Mouse (Mus musculus): ENCODE results near the gene Dpf2. TPM values are rescaled to one million over a fixed set of nuclear protein-coding genes. Genes with fewer than 3 reads are reported as not detected.

The Dpf2 gene
- 10 to 100 TPM; 87.8 to 88.4 TPM for total RNA-seq (2021)
- long read RNA-seq, experiment 1, transcript Dpf2-205 (11 exons, 3,314 nt) = minor isoform, 6 of 120 reads
- long read RNA-seq, experiment 1, transcript Dpf2-202 (12 exons, 2,406 nt) = major isoform, 102 of 120 reads
- long read RNA-seq, experiment 1, partial matches to known transcripts = 4 of 120 reads
- long read RNA-seq, experiment 1, other reads (novel, unspliced or antisense) = 7 of 120 reads
- long read RNA-seq, experiment 2, transcript Dpf2-205 (11 exons, 3,314 nt) = minor isoform, 7 of 128 reads
- long read RNA-seq, experiment 2, transcript Dpf2-202 (12 exons, 2,406 nt) = major isoform, 98 of 128 reads
- long read RNA-seq, experiment 2, partial matches to known transcripts = 10 of 128 reads
- long read RNA-seq, experiment 2, other reads (novel, unspliced or antisense) = 12 of 128 reads

DNA sequence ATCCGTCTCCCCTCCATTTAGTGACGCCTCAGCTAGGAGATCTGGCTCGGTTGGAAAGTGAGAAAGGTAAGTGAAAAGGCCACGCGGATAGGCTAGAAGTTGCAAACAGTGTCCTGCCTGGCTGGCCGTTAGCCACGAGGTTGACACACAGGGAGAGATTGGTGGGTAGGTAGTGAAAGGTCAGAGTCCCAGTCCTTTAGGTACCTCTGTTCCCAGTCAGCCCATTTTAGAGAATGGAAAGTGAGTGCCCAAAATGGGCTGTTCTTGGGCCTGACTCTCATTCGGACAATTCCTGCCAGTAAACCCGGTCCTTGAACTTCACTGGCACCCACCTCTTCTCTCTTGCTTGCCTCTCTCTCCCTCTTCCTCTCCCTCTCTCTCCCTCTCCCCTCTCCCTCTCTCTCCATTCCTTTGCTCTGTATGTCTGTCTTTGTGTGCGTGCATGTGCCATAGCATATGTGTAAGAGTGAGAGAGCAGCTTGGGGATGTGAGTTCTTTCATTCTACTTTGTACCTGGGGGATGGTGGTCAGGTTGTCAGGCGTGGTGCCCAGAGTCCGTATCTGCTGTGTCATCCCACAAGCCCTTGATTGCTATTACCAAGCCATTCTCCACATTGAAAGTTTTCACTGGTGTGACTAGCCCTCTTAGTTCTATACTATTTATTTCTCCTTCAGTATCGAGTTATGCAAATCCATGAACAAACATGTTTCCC, at the start of gene Dpf2:
Gene Dpf2, minus strand, starts transcription at position 4 of the 713 bp plus-strand sequence.
- intact Hi-C loops (cut with DNase I) = no loop called here
- TF ChIP-seq CTCF (IDR thresholded peaks at IDR 0.05) = no peak
- peak within 1 kb of the TSS; percentile 95 for H3K4me3 ChIP-seq
- DNase-seq = peak; percentile 41
- peak within 1 kb of the TSS; percentile 95 for H3K27ac ChIP-seq

DNA sequence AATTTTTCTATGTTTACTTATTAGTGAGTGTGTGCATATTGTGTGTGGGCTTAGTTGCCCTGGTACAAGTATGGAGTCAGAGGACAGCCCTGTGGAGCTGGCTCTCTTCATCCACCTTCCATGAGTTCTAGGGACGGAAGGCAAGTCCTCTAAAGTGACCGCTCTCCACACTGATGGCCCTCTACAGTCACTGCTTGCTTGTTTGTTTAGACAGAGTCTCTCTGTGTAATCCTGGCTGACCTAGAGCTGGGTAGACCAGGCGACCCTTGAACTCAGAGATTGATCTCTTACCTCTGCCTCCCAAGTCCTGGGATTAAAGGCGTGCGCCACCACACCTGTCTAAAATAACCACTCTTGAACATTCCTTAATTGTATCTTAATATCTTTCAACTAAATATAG, 44.6 kb upstream of the Dpf2 start:
- intact Hi-C loops (cut with DNase I) = loop anchor here (2.0 kb wide), 1 partner anchor 15 kb away; no protein-coding TSS in a partner anchor
- no peak for TF ChIP-seq CTCF (IDR thresholded peaks at IDR 0.05)
- Histone ChIP-seq H3K27ac (no peak overlapping the region), H3K4me3 (no peak overlapping the region)
- no peak for DNase-seq

DNA sequence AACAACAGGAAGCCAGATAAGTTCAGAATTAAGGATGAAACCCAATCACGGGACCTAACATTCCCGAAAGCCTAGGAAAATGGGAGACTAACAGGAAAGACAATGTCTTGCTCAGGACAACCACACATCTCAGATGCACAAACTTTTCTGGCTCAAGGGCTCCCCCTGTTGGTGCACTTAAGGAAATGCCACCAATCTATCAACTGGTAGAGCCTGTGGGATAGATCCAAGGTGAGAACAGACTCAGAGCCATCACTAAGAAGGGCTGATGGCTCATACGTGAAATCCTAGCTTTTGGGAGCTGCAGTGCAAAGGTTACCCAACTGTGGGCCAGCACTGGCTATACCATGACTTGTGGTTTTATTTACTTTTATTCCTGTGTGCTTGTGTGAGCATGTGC, 43.9 kb upstream of the Dpf2 start:
- Histone ChIP-seq H3K4me3 (peak overlapping the region; percentile 60), H3K27ac (peak overlapping the region; percentile 85)
- intact Hi-C loops (cut with DNase I) = loop anchor here (1.0 to 2.0 kb wide), 2 partner anchors 14 to 32 kb away; partner anchors contain the start of gene Cdc42ep2
- DNase-seq = peak; percentile 86
- peak; percentile 93; the same call in 1 of the 2 replicates for TF ChIP-seq CTCF (IDR thresholded peaks at IDR 0.05)

DNA sequence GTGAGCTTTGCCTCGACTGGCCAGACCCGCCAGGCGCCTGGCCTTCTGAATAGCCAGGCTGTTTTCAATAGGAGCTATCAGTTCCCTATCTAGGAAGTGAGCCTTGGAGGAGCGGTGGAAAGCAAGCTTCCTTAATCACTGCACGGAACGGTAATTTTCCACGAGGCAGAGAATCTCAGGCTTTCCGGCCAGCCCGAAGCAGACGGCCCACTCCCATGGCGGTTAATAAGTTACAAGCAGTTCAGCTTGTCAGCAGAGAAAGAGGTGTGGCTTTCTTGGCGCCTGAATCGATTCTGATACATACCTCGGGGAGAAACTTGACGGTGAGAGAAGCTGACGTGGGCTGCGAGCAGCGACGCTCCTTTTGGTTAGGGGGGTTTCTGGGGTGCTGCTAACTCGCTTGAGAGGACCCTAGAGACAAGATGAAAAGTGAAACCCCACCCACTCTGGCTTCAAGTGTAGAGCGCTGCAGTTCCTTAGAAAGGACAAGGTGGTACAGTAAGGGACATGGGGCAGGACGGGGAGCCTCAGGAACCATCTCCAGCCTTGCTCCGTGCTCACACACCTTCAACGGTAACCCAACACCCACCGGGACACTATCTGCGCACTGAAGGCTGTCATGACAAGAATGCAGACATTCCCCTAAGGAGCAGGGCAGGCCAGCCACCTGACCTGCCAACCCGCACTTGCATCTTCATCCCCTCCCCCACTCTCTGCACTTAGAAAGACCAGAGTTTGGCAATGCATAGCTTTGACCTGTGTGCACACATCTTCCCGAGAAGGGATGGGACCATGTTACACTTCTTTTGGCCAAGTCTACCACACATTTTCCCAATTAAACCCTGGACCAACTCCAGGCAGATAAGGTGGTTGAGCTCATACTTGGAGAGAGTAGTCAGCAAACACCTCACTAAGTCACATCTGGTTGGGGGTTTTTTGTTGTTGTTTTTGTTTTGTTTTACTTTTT, 43.2 kb upstream of the Dpf2 start:
- Histone ChIP-seq H3K4me3 (peak overlapping the region; percentile 60), H3K27ac (peak overlapping the region; percentile 85)
- no peak for TF ChIP-seq CTCF (IDR thresholded peaks at IDR 0.05)
- intact Hi-C loops (cut with DNase I) = loop anchor here (1.0 to 2.0 kb wide), 2 partner anchors 13 to 32 kb away; partner anchors contain the start of gene Cdc42ep2
- DNase-seq = no peak

DNA sequence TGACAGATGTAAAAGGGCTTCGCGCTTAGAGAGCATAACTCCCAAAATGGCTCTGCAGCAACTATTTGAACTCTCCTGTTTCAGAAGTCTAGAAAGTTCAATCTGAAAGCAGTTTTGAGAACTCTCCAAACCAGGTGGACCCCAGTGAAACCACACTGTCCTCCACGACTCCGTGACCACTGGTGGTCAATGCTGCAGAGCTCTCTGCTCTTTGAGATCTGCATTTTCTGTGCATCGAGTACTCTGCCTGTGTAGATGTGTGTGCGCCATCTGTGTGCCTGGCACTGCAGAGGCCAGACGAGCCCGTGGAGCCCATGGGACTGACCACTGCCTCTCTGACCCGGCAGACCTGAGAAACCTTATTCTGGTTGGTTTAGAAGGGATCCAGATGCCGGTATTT, 42.1 kb upstream of the Dpf2 start:
- DNase-seq = no peak
- H3K4me3 ChIP-seq = peak overlapping the region; percentile 60
- intact Hi-C loops (cut with DNase I) = no loop called here
- H3K27ac ChIP-seq = peak overlapping the region; percentile 85
- no peak for TF ChIP-seq CTCF (IDR thresholded peaks at IDR 0.05)

DNA sequence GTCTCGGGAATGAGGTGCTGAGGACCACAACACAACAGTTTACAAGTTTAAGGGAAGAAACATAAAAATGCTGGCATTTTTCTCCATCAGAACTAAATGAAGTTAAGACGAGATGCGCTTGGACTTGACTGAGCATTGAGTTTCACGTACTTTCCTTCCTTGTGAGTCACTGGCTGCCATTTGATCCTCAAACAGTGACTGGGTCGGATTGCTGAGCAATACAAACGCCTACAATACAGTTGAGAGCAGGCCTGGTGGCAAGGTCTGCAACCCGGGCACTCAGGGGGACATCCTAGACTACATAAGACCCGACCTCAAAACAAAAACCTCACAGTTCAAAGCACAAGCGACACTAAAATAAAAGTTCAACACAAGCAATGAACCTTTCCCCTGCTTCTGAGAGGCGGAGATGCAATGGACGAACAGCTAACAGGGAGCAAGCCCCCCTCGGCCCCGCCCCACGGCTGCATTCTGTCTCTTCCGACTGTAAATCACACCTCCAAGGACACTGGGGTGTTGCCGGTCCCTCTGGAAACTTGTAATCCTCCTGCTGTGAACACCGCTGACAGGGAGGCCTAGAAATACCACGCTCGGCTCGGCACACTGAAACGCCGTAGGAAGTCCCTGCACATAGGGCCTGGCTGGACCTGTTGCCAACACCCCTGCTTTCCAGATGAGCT, 41.4 kb upstream of the Dpf2 start:
- intact Hi-C loops (cut with DNase I) = no loop called here
- no peak for TF ChIP-seq CTCF (IDR thresholded peaks at IDR 0.05)
- DNase-seq = no peak
- Histone ChIP-seq H3K27ac (peak overlapping the region; percentile 85), H3K4me3 (no peak overlapping the region)

DNA sequence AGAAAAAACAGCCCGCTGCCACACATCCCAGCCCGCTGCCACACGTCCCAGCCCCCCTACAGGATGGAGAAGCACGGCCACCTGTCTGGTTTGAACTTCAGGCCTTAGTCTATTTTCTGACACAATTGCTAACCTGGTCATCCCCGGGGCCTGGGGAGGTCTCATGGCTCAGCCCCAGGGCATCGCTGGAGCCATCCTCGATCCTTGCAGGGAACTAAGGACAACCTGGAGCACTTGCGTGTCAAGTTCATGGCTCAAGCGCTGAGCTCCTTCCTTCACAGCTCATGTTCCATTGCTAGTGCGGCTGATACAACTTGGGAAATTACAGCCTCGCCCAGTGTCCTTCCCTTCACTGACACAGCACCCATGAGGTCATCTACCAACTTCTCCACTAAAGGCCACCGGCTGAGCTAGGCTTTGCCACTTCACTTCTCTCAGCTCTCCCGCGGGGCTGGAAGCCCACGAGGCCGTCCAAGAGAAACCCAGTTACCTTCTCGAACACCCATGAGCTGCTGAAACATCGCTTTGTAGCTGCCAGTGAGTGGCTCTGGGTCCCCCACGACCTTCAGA, 40.5 kb upstream of the Dpf2 start:
- peak overlapping the region; percentile 85 for H3K27ac ChIP-seq
- intact Hi-C loops (cut with DNase I) = no loop called here
- TF ChIP-seq CTCF (IDR thresholded peaks at IDR 0.05) = no peak
- DNase-seq = no peak
- H3K4me3 ChIP-seq = peak overlapping the region; percentile 52

DNA sequence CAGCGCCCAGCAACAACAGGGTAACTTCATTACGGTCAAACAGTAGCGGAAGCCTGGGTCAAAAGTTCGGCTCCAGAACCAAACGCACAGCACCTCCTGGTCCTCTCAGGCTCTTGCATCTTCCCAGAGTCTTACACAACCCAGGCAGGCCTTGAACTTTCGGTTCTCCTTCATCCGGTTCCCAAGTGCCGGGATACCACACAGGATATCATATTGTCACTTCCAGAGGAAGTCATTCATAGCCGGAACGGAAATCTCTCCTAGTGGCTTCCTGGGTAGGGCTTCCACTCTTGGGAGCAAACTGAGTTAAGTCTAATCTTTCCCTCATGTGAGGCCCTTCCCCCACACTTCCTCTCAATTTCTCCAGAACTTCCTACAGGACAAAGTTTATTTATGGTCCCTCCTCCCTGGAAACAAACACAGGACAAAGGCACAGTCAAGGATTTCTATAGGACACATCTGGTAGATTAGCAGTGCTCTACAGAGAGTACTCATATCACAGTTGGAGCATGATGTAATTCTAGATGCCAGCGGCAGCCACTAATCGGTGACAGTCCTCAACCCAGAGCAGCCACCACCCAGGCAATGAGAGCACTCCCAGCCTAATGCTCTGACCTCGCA, 39.4 kb upstream of the Dpf2 start:
- Histone ChIP-seq H3K4me3 (peak overlapping the region; percentile 63), H3K27ac (peak overlapping the region; percentile 85)
- no peak for DNase-seq
- intact Hi-C loops (cut with DNase I) = no loop called here
- TF ChIP-seq CTCF (IDR thresholded peaks at IDR 0.05) = no peak

DNA sequence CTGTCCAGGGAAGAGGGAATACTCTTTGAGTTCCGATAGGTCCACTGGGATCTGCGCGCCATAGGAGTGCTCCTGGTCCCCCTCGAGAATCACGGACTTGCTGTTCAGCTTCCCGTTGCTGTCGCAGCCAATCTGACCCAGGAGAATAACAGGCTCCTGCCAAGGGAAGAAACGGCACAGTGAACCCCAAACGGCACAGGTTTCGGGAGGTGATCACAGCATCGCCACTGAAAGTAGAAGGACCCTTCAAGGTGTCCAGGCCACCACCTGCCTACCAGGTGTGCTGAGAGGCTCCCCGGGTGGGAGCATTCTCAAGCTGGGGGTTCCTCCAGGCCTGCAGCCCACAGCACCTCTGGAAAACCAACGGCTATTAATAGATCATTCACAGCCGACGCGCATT, 38.8 kb upstream of the Dpf2 start:
- H3K4me3 ChIP-seq = peak overlapping the region; percentile 63
- intact Hi-C loops (cut with DNase I) = no loop called here
- peak overlapping the region; percentile 85 for H3K27ac ChIP-seq
- TF ChIP-seq CTCF (IDR thresholded peaks at IDR 0.05) = no peak
- DNase-seq = no peak

DNA sequence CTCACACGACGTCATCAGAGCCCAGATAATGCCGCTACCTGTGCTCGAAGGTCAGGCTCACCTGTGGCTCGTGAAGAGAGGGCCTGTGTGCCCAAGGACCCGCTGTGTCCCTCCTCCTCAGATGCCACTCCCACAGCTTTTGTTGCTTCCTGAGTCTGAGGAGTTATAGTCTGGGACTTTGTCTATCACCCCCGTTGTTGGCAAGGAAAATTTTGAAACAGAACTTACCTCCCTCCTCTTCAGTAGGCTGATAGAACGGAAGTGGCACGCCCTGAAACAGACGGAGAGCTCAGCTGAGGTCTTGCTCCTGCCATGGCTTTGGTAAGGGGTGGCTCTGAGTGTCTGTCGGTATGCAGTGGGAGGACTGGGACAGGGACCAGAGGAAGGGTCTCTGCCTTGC, 37.4 kb upstream of the Dpf2 start:
- no peak for DNase-seq
- intact Hi-C loops (cut with DNase I) = no loop called here
- Histone ChIP-seq H3K4me3 (peak overlapping the region; percentile 63), H3K27ac (peak overlapping the region; percentile 35; the same call in 1 of the 2 replicates)
- no peak for TF ChIP-seq CTCF (IDR thresholded peaks at IDR 0.05)

DNA sequence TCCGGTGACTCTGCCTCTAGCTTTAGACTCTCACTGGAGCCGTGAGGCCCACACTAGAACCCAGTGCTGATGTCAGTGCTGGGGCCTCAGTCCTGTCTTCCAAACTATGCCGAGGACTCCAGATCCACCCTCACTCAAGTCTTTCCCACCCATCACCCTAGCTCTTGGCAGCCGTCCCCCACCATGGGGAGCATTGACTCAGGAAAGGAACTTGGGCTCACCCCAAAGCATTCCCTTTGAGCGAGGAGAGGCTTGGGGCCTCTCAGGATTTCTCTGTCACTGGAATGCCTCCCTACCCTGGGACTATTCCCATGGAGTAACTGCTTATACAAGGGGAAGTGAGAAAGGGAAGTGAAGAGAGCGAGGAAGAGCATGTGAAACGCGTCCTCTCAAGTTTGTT, 33.1 kb upstream of the Dpf2 start:
- Histone ChIP-seq H3K27ac (peak overlapping the region; percentile 91), H3K4me3 (no peak overlapping the region)
- peak; percentile 76 for DNase-seq
- intact Hi-C loops (cut with DNase I) = no loop called here
- TF ChIP-seq CTCF (IDR thresholded peaks at IDR 0.05) = no peak

Data from gastrocnemius, adult 2 months (tissue).